Mouse (Mus musculus) forebrain, embryonic 12.5 days (tissue): ENCODE measurements around the gene Tmx1. TPM values are rescaled to one million over a fixed set of nuclear protein-coding genes. Genes with fewer than 3 reads are reported as not detected.

Source experiments
- ATAC-seq: fragments of 200-750 bp; cut with Nextera tagmentation; 2 replicates; pipeline ENCODE4 v1.8.0; 2017; ENCODE audit warnings: moderate TSS enrichment; ENCODE audit not compliant: low FRiP score
- H3K27ac ChIP-seq: fragments of 300-500 bp; sonication (generic); 2 replicates; pipeline ENCODE4 v1.5.1; 2016; ENCODE audit warnings: mild to moderate bottlenecking
- H3K27me3 ChIP-seq: fragments of 300-500 bp; sonication (generic); 2 replicates; pipeline ENCODE4 v1.6.1; 2016; ENCODE audit warnings: mild to moderate bottlenecking
- H3K36me3 ChIP-seq: fragments of 300-500 bp; sonication (generic); replicated peaks from 2 replicates; pipeline ENCODE4 v1.6.1; 2016; ENCODE audit warnings: mild to moderate bottlenecking
- H3K4me1 ChIP-seq: fragments of 300-500 bp; sonication (generic); 2 replicates; pipeline ENCODE4 v1.6.1; 2016
- H3K4me2 ChIP-seq: fragments of 300-500 bp; sonication (generic); 2 replicates; pipeline ENCODE4 v1.6.1; 2016; ENCODE audit warnings: mild to moderate bottlenecking, moderate library complexity
- H3K4me3 ChIP-seq: fragments of 300-500 bp; sonication (generic); replicated peaks from 2 replicates; pipeline ENCODE4 v1.5.1; 2016; ENCODE audit warnings: mild to moderate bottlenecking
- H3K9ac ChIP-seq: fragments of 300-500 bp; sonication (generic); 2 replicates; pipeline ENCODE4 v1.6.1; 2016; ENCODE audit warnings: mild to moderate bottlenecking
- H3K9me3 ChIP-seq: fragments of 300-500 bp; sonication (generic); 2 replicates; pipeline ENCODE4 v1.6.1; 2016
- WGBS: fragments of 180-500 bp; shearing (Covaris S2); methylation state at CpG from one replicate; pipeline ENCODE4 v1.1.7; 2016; 5-methylcytosine and 5-hydroxymethylcytosine counted together
- polyA plus RNA-seq: library from polyadenylated mRNA; unstranded; fragments of >200 nt; fragmentation: Nextera tagmentation; extraction: Ambion mirVana; gene quantifications from 2 replicates; pipeline ENCODE4 v1.2.1, GENCODE M21; 2016

Gene Tmx1
- polyA plus RNA-seq, 1 experiment from 2014 or later, result 126 TPM

DNA sequence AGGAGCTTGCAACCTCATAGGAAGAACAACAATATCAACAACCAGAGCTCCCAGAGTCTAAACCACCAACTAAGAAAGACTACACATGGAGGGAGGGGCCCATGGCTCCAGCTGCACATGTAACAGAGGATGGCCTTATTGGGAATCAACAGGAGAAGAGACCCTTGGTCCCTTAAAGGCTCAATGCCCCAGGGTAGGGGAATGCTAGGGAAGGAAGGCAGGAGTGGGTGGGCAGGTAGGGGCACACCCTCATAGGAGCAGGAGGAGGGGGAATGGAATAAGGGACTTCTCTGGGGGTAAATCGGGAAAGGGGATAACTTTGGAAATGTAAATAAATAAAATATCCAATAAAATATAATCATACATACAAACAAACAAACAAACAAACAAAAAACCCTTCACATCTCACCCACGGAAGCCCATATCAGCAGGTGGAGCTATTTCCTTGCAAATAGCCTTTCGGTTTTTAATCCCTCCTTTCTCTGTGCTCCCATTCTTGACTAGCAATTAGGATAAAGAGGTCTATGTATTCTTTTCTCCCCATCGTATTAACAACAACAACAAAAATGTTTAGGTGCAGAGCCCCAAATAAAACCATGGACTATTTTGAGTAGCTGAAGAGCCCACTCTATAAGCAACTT, 42.5 kb downstream of the Tmx1 start:
- Histone ChIP-seq H3K9ac (no peak overlapping the region), H3K9me3 (no peaks in the 10 kb centered on the region), H3K36me3 (no peaks in the 10 kb centered on the region), H3K27me3 (no peaks in the 10 kb centered on the region), H3K4me2 (no peak overlapping the region), H3K4me3 (no peak overlapping the region), H3K27ac (no peak overlapping the region), H3K4me1 (peaks cover 10% of the 10 kb centered on the region; the same call in 1 of the 2 replicates)
- 0 out of 2 replicates have a peak, but pooled peaks have one; percentile 44 for ATAC-seq
- 37% methylated on average over 4 of the region's 4 CpGs for WGBS

DNA sequence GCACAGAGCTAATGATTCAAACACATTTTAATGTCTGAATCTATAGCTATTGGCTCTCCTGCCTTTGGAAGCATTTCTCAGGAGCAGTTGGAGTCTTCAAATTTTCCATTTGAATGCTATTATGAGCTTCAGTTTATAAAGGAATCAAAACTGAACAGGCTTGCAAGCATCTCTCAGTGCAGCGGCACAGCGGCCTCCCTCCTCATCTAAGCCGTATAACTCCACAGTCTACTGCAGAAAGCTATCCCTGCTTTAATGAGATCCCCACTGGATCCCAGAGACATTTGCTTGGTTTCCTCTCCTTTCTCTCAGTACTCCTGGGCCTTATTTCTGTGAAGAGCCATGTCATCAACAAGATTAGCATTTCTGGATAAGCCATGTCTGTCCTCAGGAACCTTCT, 45.2 kb downstream of the Tmx1 start:
- Histone ChIP-seq H3K27me3 (no peaks in the 10 kb centered on the region), H3K36me3 (no peaks in the 10 kb centered on the region), H3K4me3 (no peak overlapping the region), H3K27ac (no peak overlapping the region), H3K4me1 (peaks cover 10% of the 10 kb centered on the region; the same call in 1 of the 2 replicates), H3K4me2 (no peak overlapping the region), H3K9ac (no peak overlapping the region), H3K9me3 (no peaks in the 10 kb centered on the region)
- ATAC-seq, result no peak
- 72% methylated on average over 3 of the region's 3 CpGs for WGBS

DNA sequence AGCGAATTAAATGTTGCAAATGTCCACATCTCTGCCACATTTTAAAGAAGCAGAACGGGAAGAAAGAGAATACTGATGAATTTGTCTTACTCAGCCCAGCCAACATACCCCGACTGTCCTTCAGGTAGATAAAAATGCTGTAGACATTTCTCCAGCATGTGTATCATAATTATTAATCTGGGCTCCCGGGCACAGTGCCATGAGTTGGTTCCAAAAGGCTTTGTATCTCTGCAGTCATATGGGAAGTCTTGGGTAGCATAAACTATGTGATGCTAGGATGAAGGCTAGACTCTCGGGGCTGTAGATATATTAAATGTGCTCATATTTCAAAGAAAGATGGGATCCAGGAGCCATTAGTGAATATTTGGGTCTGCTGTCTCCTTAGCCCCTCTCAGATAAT, 53.1 kb downstream of the Tmx1 start:
- Histone ChIP-seq H3K27ac (no peak overlapping the region), H3K4me3 (no peak overlapping the region), H3K9ac (no peak overlapping the region), H3K36me3 (no peaks in the 10 kb centered on the region), H3K9me3 (no peaks in the 10 kb centered on the region), H3K4me2 (no peak overlapping the region), H3K4me1 (no peaks in the 10 kb centered on the region), H3K27me3 (no peaks in the 10 kb centered on the region)
- 88% methylated on average over 5 of the region's 5 CpGs for WGBS
- ATAC-seq, result no peak

DNA sequence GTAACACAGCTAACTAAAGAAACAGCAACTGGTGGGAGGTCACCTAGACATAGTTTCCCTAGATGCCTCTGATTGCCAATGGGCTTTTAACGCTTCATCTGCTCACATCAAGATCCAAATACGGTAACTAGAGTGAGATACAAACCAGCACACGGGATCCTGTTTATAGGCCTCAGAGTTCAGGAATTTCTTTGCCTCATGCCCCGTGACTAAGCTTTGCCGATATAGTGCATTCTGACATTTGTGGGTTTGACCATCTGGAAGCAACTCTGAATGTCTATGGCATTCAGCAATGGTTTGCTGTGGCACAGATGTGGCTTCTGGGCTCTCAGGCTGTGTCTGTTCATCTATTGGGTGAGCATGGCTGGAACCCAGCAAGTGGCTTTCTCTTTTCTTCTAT, 59.1 kb downstream of the Tmx1 start:
- no peaks in the 10 kb centered on the region for H3K9me3 ChIP-seq
- 94% methylated on average over 5 of the region's 5 CpGs for WGBS
- H3K4me3 ChIP-seq, result no peak overlapping the region
- no peak overlapping the region for H3K4me2 ChIP-seq
- no peaks in the 10 kb centered on the region for H3K4me1 ChIP-seq
- no peaks in the 10 kb centered on the region for H3K27me3 ChIP-seq
- no peaks in the 10 kb centered on the region for H3K36me3 ChIP-seq
- H3K27ac ChIP-seq, result no peak overlapping the region
- ATAC-seq, result no peak
- no peak overlapping the region for H3K9ac ChIP-seq

DNA sequence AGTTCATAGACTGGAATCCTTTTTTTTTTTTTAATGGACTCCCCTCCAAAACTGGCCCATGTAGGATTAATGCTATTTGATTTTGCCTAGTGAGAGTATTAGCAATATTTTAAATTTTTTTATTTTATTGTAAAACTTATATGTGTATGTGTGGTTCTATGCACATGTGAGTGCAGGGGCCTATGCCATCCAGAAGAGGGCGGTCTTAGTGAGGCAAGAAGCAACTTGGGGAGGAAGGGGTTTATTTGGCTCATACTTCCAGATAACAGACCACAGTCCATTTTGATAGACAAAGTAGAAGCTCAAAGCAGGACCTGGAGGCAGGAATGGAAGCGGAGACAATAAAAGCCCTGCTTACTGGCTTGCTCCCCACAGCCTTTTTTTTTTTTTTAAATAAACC, 59.5 kb downstream of the Tmx1 start:
- Histone ChIP-seq H3K4me1 (no peaks in the 10 kb centered on the region), H3K9me3 (no peaks in the 10 kb centered on the region), H3K4me2 (no peak overlapping the region), H3K27ac (no peak overlapping the region), H3K4me3 (no peak overlapping the region), H3K27me3 (no peaks in the 10 kb centered on the region), H3K36me3 (no peaks in the 10 kb centered on the region), H3K9ac (no peak overlapping the region)
- WGBS, result 90% methylated on average over 2 of the region's 2 CpGs
- ATAC-seq, result no peak

Other genes with a start within 250 kb of the Tmx1 start
- gene Pygl, start 221.6 kb upstream of the Tmx1 start, polyA plus RNA-seq, result 4.9 and 5.7 TPM in 2 replicates
- gene Trim9, start 105.5 kb upstream of the Tmx1 start, polyA plus RNA-seq, result 17.5 and 18.1 TPM in 2 replicates